Mouse (Mus musculus): ENCODE results near the gene Pkig. TPM values are rescaled to one million over a fixed set of nuclear protein-coding genes. Genes with fewer than 3 reads are reported as not detected.
A peak's percentile ranks its signal among the peaks of the same experiment; 100 is the strongest.

Gene Pkig
- total and polyA plus RNA-seq, 3 experiments: 225 to 364 (median 227) TPM

DNA sequence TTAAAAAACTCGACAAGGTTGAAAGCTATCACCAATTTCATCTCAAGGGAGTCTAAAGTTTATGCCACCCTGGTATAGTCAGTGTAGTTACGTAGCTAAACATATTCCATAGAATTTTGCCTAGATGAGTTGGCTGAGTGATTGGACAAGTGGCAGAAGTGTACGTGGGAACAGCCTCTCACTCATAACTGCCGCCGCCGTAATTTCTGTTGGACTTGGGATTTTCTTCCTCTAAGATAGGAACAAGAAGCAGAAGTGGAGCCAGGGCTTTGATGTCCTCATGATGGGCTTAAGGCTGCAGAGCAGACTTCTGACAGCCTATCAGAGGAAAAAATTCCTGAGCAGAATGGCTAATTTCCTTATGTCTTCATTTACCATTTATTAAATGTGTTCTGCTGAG is 17.5 kb downstream of the Pkig start:
- H3K4me2 ChIP-seq (ENCODE audit: insufficient read depth, low read depth, poor library complexity, severe bottlenecking): peak overlapping the region; percentile 65

DNA sequence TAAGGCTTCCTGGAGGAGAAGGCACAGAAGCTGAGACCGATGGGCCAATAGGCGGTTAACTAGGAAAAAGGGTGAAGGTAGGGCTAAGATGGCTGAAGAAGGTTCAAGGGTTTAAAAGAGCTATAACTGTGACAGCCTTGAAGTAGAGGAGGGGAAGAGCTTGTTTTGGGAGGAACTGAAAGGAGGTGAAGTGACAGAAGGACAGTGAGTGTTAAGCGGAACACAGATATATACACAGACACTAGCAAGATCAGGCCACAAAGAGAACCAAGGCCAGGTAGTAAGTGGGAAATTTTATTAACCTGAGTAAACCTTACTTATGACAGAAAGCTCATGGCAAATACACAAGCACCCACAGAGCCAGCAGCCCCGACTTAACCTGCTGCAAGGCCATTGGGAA is 18.1 kb downstream of the Pkig start:
- Histone ChIP-seq H3K4me1 (ENCODE audit: control insufficient read depth in 1 of 2, insufficient read depth in 2 of 2) (peaks cover 47 to 86% of the 10 kb centered on the region in 2 experiments), H3K27me3 (replicated peaks) (no peaks in the 10 kb centered on the region), H3K27ac (ENCODE audit: insufficient read depth, low read depth) (peak overlapping the region; percentile 97), H3K4me2 (ENCODE audit: insufficient read depth, low read depth, poor library complexity, severe bottlenecking) (peak overlapping the region; percentile 65), H3K9me3 (replicated peaks; ENCODE audit: low read length) (no peaks in the 10 kb centered on the region), H3K79me2 (replicated peaks; ENCODE audit: control insufficient read depth, extremely low read depth, insufficient read depth, poor library complexity, severe bottlenecking) (peaks cover 95% of the 10 kb centered on the region), H3K9ac (ENCODE audit: insufficient read depth, low read depth) (peak overlapping the region; percentile 40; the same call in 1 of the 2 replicates), H3K36me3 (replicated peaks in 1 of 2; ENCODE audit: control insufficient read depth in 1 of 2, insufficient read depth in 1 of 2, low read length in 1 of 2) (peaks cover 12 to 51% of the 10 kb centered on the region in 2 experiments), H3K4me3 (replicated peaks in 1 of 3; ENCODE audit: low read depth in 2 of 3, low read length in 2 of 3, poor library complexity in 1 of 3) (no peak overlapping the region)
- in situ Hi-C loops (cut with MboI; ENCODE audit: low pct_ligation_motif_present, low pct_unique_long_range_greater_than_20kb, low sequenced_read_pairs) (no loop called here), dilution Hi-C loops (cut with MboI; ENCODE audit: extremely low pct_ligation_motif_present, extremely low pct_unique_long_range_greater_than_20kb, low sequenced_read_pairs) (no loop called here)
- TF ChIP-seq RCOR1 (conservative IDR thresholded peaks at IDR 0.05; ENCODE audit: low read depth, low read length): no peak
- no peak for TF ChIP-seq ZMIZ1 (IDR thresholded peaks at IDR 0.05; ENCODE audit: low read depth, low read length)
- TF ChIP-seq USF1 (IDR thresholded peaks at IDR 0.05; ENCODE audit: low read depth, low read length): no peak
- no peak for TF ChIP-seq USF2 (conservative IDR thresholded peaks at IDR 0.05; ENCODE audit: low read depth, low read length)
- TF ChIP-seq CTCF (conservative IDR thresholded peaks at IDR 0.05 in 1 of 2, IDR thresholded peaks at IDR 0.05 in 1 of 2; ENCODE audit: low read depth in 2 of 2, low read length in 2 of 2): no peak
- TF ChIP-seq ELF1 (IDR thresholded peaks at IDR 0.05; ENCODE audit: low read depth, low read length): no peak
- no peak; the same call in 1 of the 2 replicates for TF ChIP-seq MXI1 (IDR thresholded peaks at IDR 0.05; ENCODE audit: low read depth, low read length)
- TF ChIP-seq POLR2AphosphoS2 (IDR thresholded peaks at IDR 0.05; ENCODE audit: low read depth, low read length): no peak
- TF ChIP-seq NRF1 (IDR thresholded peaks at IDR 0.05; ENCODE audit: low read depth, low read length): no peak
- TF ChIP-seq JUN (IDR thresholded peaks at IDR 0.05; ENCODE audit: insufficient read depth, low read depth, low read length): no peak
- TF ChIP-seq CHD2 (IDR thresholded peaks at IDR 0.05; ENCODE audit: low read length): no peak
- no peak for TF ChIP-seq NELFE (IDR thresholded peaks at IDR 0.05; ENCODE audit: low read depth, low read length)
- no peak for TF ChIP-seq HCFC1 (IDR thresholded peaks at IDR 0.05; ENCODE audit: low read depth, low read length)
- TF ChIP-seq ETS1 (conservative IDR thresholded peaks at IDR 0.05; ENCODE audit: low read depth, low read length): no peak
- peak; percentile 36; the same call in 1 of the 2 replicates for TF ChIP-seq IRF4 (IDR thresholded peaks at IDR 0.05; ENCODE audit: low read depth, low read length)
- 0 out of 2 replicates have a peak, but pooled peaks have one; percentile 19 for TF ChIP-seq MAZ (IDR thresholded peaks at IDR 0.05; ENCODE audit: low read depth, low read length)
- no peak for TF ChIP-seq TBP (conservative IDR thresholded peaks at IDR 0.05; ENCODE audit: low read depth, low read length)
- TF ChIP-seq EP300 (IDR thresholded peaks at IDR 0.05; ENCODE audit: low read length): peak; percentile 49; the same call in 1 of the 2 replicates
- TF ChIP-seq ZNF384 (IDR thresholded peaks at IDR 0.05; ENCODE audit: low read depth, low read length): no peak
- no peak for TF ChIP-seq ZKSCAN1 (IDR thresholded peaks at IDR 0.05; ENCODE audit: borderline replicate concordance, low read depth, low read length)
- TF ChIP-seq GABPA (IDR thresholded peaks at IDR 0.05; ENCODE audit: insufficient replicate concordance, low read depth, low read length): no peak
- TF ChIP-seq ZC3H11A (IDR thresholded peaks at IDR 0.05; ENCODE audit: low read depth, low read length): no peak
- TF ChIP-seq MEF2A (IDR thresholded peaks at IDR 0.05; ENCODE audit: borderline replicate concordance, low read depth, low read length): no peak
- 0 out of 2 replicates have a peak, but pooled peaks have one; percentile 8 for TF ChIP-seq POLR2A (IDR thresholded peaks at IDR 0.05; ENCODE audit: low read depth, low read length)
- no peak for TF ChIP-seq MYC (IDR thresholded peaks at IDR 0.05; ENCODE audit: low read depth, low read length)
- no peak for TF ChIP-seq RAD21 (IDR thresholded peaks at IDR 0.05; ENCODE audit: low read depth, low read length)
- TF ChIP-seq PAX5 (IDR thresholded peaks at IDR 0.05; ENCODE audit: low read length): no peak
- TF ChIP-seq CHD1 (IDR thresholded peaks at IDR 0.05; ENCODE audit: low read depth, low read length): 0 out of 2 replicates have a peak, but pooled peaks have one; percentile 24
- peak; percentile 46 for DNase-seq (ENCODE audit: extremely low read depth)

More for the DNA sequence above, 17.5 kb downstream of the Pkig start:
- H3K4me1 ChIP-seq (ENCODE audit: control insufficient read depth in 1 of 2, insufficient read depth in 2 of 2): peaks cover 47 to 83% of the 10 kb centered on the region in 2 experiments
- dilution Hi-C loops (cut with MboI; ENCODE audit: extremely low pct_ligation_motif_present, extremely low pct_unique_long_range_greater_than_20kb, low sequenced_read_pairs) (no loop called here), in situ Hi-C loops (cut with MboI; ENCODE audit: low pct_ligation_motif_present, low pct_unique_long_range_greater_than_20kb, low sequenced_read_pairs) (no loop called here)
- H3K4me3 ChIP-seq (replicated peaks in 1 of 3; ENCODE audit: low read depth in 2 of 3, low read length in 2 of 3, poor library complexity in 1 of 3): no peak overlapping the region
- H3K27ac ChIP-seq (ENCODE audit: insufficient read depth, low read depth): peak overlapping the region; percentile 97
- no peak for TF ChIP-seq MAZ (IDR thresholded peaks at IDR 0.05; ENCODE audit: low read depth, low read length)
- H3K36me3 ChIP-seq (replicated peaks in 1 of 2; ENCODE audit: control insufficient read depth in 1 of 2, insufficient read depth in 1 of 2, low read length in 1 of 2): peaks cover 9 to 49% of the 10 kb centered on the region in 2 experiments
- H3K79me2 ChIP-seq (replicated peaks; ENCODE audit: control insufficient read depth, extremely low read depth, insufficient read depth, poor library complexity, severe bottlenecking): peaks cover 94% of the 10 kb centered on the region
- H3K9ac ChIP-seq (ENCODE audit: insufficient read depth, low read depth): no peak overlapping the region; the same call in 1 of the 2 replicates
- no peaks in the 10 kb centered on the region for H3K27me3 ChIP-seq (replicated peaks)
- no peaks in the 10 kb centered on the region for H3K9me3 ChIP-seq (replicated peaks; ENCODE audit: low read length)
- DNase-seq (ENCODE audit: extremely low read depth): no peak

Data from CH12.LX (cell line).